Mouse (Mus musculus) adrenal gland, postnatal 25 days (tissue): ENCODE measurements at regions not wholly inside any gene's neighbourhood (a gene's known extent, or its start where the extent isn't known, plus 50 kb on each side); places are given as distances from the start of the nearest gene placed in this dataset.
"Not testable (repeated sequence)": the region's sequence is repeated elsewhere in the genome, so short reads cannot be mapped to it uniquely, and the experiment has no call there.

Experiments used
- DNase-seq: peaks from one replicate; pipeline ENCODE4 v3.0.0; 2021; ENCODE audit warnings: mixed read lengths

DNA sequence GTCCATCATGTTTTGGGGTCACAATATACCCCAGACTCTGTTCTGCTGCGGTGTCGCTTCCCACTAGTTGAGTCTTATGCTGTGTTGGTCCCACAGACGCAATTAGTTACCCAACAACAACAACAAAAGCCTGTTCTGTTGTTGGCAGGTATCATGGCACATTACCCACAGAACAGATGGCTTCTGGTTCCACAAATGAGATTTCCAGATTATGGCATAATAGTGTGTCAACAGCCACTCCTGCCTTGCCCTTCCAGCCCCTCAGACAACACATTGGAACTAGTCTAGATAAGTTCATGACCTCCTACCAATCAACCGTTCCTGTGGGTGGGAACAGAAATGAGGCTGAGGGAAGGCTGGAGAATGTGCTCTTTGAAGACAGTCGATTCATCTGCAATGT, 351.5 kb downstream of the Fut8 start:
- DNase-seq: no peak

DNA sequence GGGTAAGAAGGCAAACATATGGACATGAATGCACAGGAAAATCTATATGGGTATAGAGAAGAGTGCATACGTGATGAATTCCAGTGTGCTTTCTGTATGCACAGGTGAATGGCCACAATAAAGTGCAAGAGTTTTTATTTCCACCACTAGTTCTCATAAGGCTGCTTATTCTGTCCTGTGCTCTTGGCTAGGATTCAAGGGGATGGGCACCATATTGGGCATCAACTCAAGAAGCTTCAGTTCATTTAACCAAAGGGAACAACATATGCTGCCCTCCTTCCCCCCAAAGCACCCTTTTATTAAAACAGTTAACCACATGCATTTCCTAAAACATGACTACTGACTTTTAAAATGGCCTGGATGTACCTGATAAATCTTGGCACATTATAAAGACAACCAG, 356.2 kb downstream of the Fut8 start:
- DNase-seq: no peak

GRCm38 (mm10) chr12:77594657-77595056, 356.7 kb downstream of the Fut8 start:
- no peak for DNase-seq

- DNase-seq: no peak
These were observed 357.9 kb downstream of the Fut8 start for GRCm38 (mm10) chr12:77595821-77596220.

- DNase-seq: no peak
These were observed 358.8 kb downstream of the Fut8 start for GRCm38 (mm10) chr12:77596676-77597075.

DNA sequence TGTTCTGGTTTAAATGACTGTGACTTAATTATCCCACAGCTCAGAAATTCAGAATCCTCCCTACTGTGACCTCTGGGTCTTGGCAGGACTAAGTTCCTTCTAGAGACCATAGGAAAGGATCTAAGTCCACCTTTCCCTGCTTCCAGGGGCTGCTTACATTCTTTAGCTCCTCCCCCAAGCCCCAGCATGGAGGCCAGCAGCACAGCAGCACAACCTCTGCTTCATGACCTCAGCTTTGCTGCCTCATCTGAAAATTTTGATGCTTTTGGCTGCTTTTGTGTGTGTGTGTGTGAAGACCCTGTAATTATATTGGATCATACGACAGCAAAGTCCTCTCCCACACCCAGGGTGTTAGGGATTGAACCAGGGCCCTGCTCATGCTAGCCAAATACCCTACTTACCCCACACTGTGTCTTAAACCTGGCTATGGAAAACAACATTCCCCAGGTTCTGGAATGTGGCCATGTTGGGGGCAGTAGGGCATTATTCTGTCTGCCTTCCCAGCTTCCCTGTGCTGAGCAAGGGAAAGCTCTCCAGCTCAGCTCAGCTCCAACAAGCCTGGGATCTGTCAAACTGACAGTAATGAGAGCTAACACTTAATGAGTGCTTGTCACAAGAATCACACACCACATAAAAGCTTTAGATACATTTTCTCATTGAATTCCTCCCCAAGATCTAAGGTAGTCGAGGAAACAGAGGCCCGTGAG, 359.9 kb downstream of the Fut8 start:
- DNase-seq: no peak

DNA sequence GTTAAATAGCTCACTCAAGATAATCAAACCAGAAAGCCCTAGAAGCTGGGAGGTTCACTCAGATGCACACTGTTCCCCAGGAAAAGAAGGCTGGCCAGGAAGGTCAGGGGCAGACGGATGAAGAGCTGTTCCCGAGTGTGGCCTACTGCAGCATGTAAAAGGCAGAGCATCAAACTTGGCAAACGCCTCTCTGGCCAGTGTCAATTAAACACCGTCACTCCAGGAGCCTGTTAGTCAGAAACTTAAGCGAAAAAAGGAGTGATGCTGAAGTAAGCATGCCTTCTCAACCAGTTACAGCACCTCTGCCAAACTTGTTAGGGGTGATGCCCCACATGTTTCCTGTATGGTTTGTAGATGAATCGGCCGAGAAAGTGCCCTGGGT, 360.4 kb downstream of the Fut8 start:
- no peak for DNase-seq

DNA sequence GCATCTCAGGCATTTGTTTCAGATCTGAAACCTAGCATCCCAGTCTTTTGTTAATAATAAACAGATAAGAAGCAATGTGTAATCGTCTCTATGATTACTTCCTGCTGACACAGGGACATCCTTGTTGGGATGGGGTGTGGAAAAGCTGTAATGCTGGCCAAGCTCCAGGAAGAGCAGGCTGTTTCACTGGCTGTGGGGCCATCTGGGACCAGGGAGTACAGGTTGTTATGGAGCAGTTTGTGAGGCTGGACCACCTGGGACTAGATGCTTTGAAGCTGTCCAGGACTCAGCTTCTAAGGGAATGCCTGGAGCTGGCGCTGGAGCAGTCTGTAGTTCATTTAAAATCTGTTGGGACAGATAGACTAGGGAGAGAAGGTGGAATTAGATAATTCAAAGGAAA, 361.5 kb downstream of the Fut8 start:
- no peak for DNase-seq

GRCm38 (mm10) chr12:77603832-77604501, 366.0 kb downstream of the Fut8 start:
- DNase-seq: no peak

- DNase-seq: no peak
These were observed 379.6 kb downstream of the Fut8 start for GRCm38 (mm10) chr12:77617552-77617951.

DNA sequence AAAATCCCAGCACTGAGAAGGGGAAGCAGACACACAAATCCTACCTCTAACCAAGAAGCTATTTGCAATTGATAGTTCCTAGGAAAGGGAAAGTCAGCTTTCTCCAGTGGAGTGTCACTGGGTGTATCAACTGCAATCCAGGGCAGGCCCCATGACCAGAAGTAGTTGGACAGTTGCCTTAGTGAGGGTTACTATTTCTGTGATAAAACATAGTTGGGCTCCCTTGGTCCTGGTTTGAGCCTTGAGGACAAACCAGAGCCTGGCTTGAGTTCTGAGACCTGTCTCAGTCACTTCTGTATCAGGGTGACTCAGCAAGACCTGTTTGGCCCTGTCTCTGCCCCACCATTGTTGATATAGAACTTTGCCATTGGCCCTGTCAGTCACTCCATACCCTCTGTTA, 384.3 kb downstream of the Fut8 start:
- no peak for DNase-seq

DNA sequence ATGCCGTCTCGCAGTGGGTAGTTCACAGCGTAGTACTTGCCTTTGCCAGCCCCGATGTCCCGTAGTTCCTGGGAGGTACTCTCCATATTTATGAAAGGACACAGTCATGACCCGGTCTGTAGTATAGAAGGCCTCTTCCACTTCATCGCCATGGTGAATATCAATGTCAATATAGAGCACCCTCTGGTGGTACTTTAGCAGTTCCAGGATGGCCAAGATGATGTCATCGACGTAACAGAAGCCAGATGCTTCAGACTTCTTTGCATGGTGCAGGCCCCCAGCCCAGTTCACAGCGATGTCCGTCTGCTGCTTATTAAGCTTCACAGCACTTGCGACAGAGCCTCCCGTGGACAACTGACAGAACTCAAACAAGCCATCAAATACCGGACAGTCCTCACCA, 386.4 kb downstream of the Fut8 start:
- DNase-seq: not testable (repeated sequence)

GRCm38 (mm10) chr12:77628358-77628850, 390.5 kb downstream of the Fut8 start:
- DNase-seq: no peak

DNA sequence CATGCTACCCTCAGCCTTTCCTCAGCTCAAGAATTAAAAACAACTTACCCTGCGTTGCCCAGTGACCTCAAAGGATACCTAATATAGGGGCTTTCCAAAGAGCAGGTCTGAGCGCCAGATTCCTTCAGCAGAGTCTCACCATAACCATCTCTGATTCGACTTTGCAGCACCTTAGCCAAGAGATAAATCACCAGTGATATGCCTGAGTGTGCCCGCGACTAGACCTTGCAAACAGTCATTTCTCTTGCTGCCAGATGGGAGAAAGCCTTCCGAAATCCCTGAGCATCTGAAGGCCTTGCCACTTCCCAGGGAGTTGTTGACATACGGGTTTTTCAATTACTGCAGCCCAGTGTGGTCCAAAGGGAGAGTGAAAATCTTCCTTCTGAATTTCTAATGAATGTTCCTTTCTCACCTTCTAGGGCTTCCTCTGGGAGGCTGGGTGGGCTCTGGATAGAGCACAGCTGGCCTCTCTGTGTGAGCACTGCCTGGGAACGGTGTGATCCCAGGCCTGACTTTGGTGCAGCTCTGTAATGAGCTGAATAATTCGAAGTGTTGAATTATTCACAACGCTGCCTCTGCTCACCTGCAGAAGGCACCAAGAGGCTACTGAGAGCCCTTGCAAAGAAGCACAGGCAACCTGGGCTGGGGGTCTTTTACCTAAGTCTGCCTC, 396.2 kb downstream of the Fut8 start:
- peak; percentile 7 for DNase-seq

GRCm38 (mm10) chr12:77638266-77638665, 400.3 kb downstream of the Fut8 start:
- peak; percentile 53 for DNase-seq

DNA sequence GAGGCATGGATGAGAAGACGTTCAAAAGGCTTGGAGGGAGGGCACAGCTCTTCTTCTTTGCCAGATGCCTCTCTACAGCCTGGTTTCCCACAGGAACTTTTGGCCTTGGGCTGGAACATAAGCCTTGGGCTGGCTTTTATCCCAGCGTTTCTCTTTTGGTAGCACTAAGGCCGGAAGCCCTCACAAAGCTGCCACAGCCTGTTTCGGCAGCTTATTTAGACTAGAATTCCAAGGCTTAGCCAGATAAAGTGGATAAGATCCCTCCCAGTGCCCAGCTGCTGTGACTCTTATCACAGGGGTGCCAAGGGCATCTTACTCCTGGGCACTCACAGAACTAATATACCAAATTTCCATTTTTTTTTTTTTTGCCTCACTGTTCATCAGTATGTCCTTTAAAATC, 404.4 kb downstream of the Fut8 start:
- no peak for DNase-seq

DNA sequence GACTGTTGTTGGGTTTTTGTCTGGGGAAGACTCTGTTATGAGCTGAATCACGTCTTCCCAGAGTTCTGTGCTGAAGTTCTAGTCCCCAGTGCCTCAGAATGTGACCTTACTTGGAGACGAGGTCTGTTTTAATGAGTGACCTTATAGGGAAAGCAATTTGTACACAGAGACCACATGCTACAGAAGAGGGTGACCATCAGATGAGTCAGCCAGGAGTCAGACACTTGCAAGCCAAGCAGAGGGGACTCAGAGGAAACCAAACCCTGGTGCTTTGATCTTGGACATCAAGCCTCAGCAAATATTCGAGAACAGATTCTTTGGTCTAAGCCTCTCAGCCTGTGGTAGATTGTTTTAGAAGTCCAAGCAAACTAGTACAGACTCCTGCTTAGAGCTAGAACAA, 409.9 kb downstream of the Fut8 start:
- no peak for DNase-seq

GRCm38 (mm10) chr12:77654282-77654681, 416.4 kb downstream of the Fut8 start:
- no peak for DNase-seq

- no peak for DNase-seq
These were observed 419.1 kb downstream of the Fut8 start for GRCm38 (mm10) chr12:77657060-77657459.

- no peak for DNase-seq
These were observed 420.0 kb downstream of the Fut8 start for GRCm38 (mm10) chr12:77657878-77658277.

GRCm38 (mm10) chr12:77663180-77663579, 425.3 kb downstream of the Fut8 start:
- DNase-seq: no peak

GRCm38 (mm10) chr12:77663665-77664374, 425.9 kb downstream of the Fut8 start:
- no peak for DNase-seq

- DNase-seq: no peak
These were observed 428.5 kb downstream of the Fut8 start for GRCm38 (mm10) chr12:77666411-77666810.
